Mouse (Mus musculus): Measurements from ENCODE around the gene Pip4p1.

GRCm38 (mm10) chr14:50938119-50938908 lies 7.7 kb upstream of the Pip4p1 start:
- TF ChIP-seq CTCF (IDR thresholded peaks at IDR 0.05; ENCODE audit: low read depth, low read length) (no peak), POLR2A (IDR thresholded peaks at IDR 0.05; ENCODE audit: insufficient read depth, low read length) (no peak), EP300 (IDR thresholded peaks at IDR 0.05; ENCODE audit: insufficient read depth, low read depth, low read length) (no peak)
